Mouse (Mus musculus): ENCODE results near the gene Ly6g6f.

GRCm38 (mm10) chr17:35131500-35132173, 46.2 kb upstream of the Ly6g6f start, which contains the start of gene Apom:
- TF ChIP-seq GATA1 (IDR thresholded peaks at IDR 0.05; ENCODE audit: borderline replicate concordance, low read length) (no peak), FLI1 (IDR thresholded peaks at IDR 0.05; ENCODE audit: low read length) (no peak)

Measured in megakaryocyte, embryonic 14.5 days (primary cell).